Mouse (Mus musculus) stomach, postnatal 0 days (tissue): Measurements from ENCODE around the gene Gm6583. TPM values are rescaled to one million over a fixed set of nuclear protein-coding genes. Genes with fewer than 3 reads are reported as not detected.

Experiments
- ATAC-seq: fragments of 200-750 bp; cut with Nextera tagmentation; 2 replicates; pipeline ENCODE4 v1.8.0; 2017; ENCODE audit not compliant: low FRiP score, low TSS enrichment
- DNase-seq: peaks from one replicate; pipeline ENCODE4 v3.0.0-alpha.2; 2016; ENCODE audit warnings: low spot score
- H3K27ac ChIP-seq: fragments of 300-500 bp; sonication (generic); replicated peaks from 2 replicates; pipeline ENCODE4 v1.5.1; 2014; ENCODE audit warnings: mild to moderate bottlenecking, control low read depth
- H3K27me3 ChIP-seq: fragments of 300-500 bp; sonication (generic); 2 replicates; pipeline ENCODE4 v1.6.1; 2014; ENCODE audit warnings: low read length; ENCODE audit not compliant: control insufficient read depth, insufficient read depth
- H3K36me3 ChIP-seq: fragments of 300-500 bp; sonication (generic); 2 replicates; pipeline ENCODE4 v1.6.1; 2014; ENCODE audit warnings: low read length, mixed read lengths; ENCODE audit not compliant: control insufficient read depth, insufficient read depth
- H3K4me1 ChIP-seq: fragments of 300-500 bp; sonication (generic); replicated peaks from 2 replicates; pipeline ENCODE4 v1.6.1; 2014; ENCODE audit warnings: antibody characterized with exemption; ENCODE audit not compliant: control insufficient read depth, insufficient read depth
- H3K4me2 ChIP-seq: fragments of 300-500 bp; sonication (generic); replicated peaks from 2 replicates; pipeline ENCODE4 v1.6.1; 2014; ENCODE audit warnings: low read depth, mild to moderate bottlenecking, control low read depth, moderate library complexity
- H3K4me3 ChIP-seq: fragments of 300-500 bp; sonication (generic); 2 replicates; pipeline ENCODE4 v1.5.1; 2014; ENCODE audit warnings: low read depth, low read length, control low read depth
- H3K9ac ChIP-seq: fragments of 300-500 bp; sonication (generic); 2 replicates; pipeline ENCODE4 v1.6.1; 2014; ENCODE audit warnings: mild to moderate bottlenecking, low read length, control low read depth, mixed read lengths
- H3K9me3 ChIP-seq: fragments of 300-500 bp; sonication (generic); 2 replicates; pipeline ENCODE4 v1.6.1; 2016; ENCODE audit warnings: low read length; ENCODE audit not compliant: control insufficient read depth
- CTCF ChIP-seq: IDR thresholded peaks from 2 replicates; pipeline ENCODE4 v1.5.1; 2016; ENCODE audit warnings: antibody characterized with exemption, low read depth, mild to moderate bottlenecking, moderate library complexity
- EP300 ChIP-seq: optimal IDR thresholded peaks from 2 replicates; pipeline ENCODE3; 2016; ENCODE audit warnings: antibody characterized with exemption
- WGBS: fragments of 180-500 bp; shearing (Covaris S2); extraction: QIAGEN DNeasy Blood & Tissue Kit; methylation state at CpG from one replicate; pipeline ENCODE4 v1.1.7; 2014; 5-methylcytosine and 5-hydroxymethylcytosine counted together
- polyA plus RNA-seq: library from polyadenylated mRNA; unstranded; fragments of >200 nt; fragmentation: Nextera tagmentation; extraction: Ambion mirVana; gene quantifications from 2 replicates; pipeline ENCODE4 v1.2.1, GENCODE M21; 2015

Gene Gm6583
- polyA plus RNA-seq, 1 experiment from 2014 or later, result 0.08 TPM

- H3K27ac ChIP-seq, result no peak overlapping the region
- no peak overlapping the region for H3K4me3 ChIP-seq
- no peak overlapping the region for H3K4me2 ChIP-seq
- no peaks in the 10 kb centered on the region for H3K4me1 ChIP-seq
- peaks cover 10% of the 10 kb centered on the region; the same call in 1 of the 2 replicates for H3K36me3 ChIP-seq
- no peak overlapping the region for H3K9ac ChIP-seq
- DNase-seq, result no peak
- ATAC-seq, result no peak
- TF ChIP-seq CTCF (no peak), EP300 (no peak)
- no peaks in the 10 kb centered on the region for H3K9me3 ChIP-seq
- WGBS, result 87% methylated on average over 4 of the region's 4 CpGs
- no peaks in the 10 kb centered on the region for H3K27me3 ChIP-seq
Measured at GRCm38 (mm10) chr5:112376111-112376510, 20.3 kb upstream of the Gm6583 start.

GRCm38 (mm10) chr5:112371933-112372332 is 16.1 kb upstream of the Gm6583 start:
- H3K27me3 ChIP-seq, result no peaks in the 10 kb centered on the region
- DNase-seq (no peak), ATAC-seq (no peak)
- 77% methylated on average over 7 of the region's 7 CpGs for WGBS
- peaks cover 20% of the 10 kb centered on the region for H3K36me3 ChIP-seq
- H3K4me2 ChIP-seq, result no peak overlapping the region
- H3K27ac ChIP-seq, result no peak overlapping the region
- H3K9ac ChIP-seq, result no peak overlapping the region
- no peaks in the 10 kb centered on the region for H3K4me1 ChIP-seq
- no peak overlapping the region for H3K4me3 ChIP-seq
- TF ChIP-seq EP300 (no peak), CTCF (no peak)
- H3K9me3 ChIP-seq, result no peaks in the 10 kb centered on the region

- no peak overlapping the region for H3K9ac ChIP-seq
- H3K4me1 ChIP-seq, result no peaks in the 10 kb centered on the region
- TF ChIP-seq CTCF, result no peak
- no peak for TF ChIP-seq EP300
- DNase-seq (no peak), ATAC-seq (peak; percentile 8; the same call in 1 of the 2 replicates)
- no peak overlapping the region for H3K4me3 ChIP-seq
- H3K36me3 ChIP-seq, result peaks cover 27% of the 10 kb centered on the region
- WGBS, result 88% methylated on average over 12 of the region's 12 CpGs
- H3K27ac ChIP-seq, result no peak overlapping the region
- no peak overlapping the region for H3K4me2 ChIP-seq
- H3K27me3 ChIP-seq, result no peaks in the 10 kb centered on the region
- no peaks in the 10 kb centered on the region for H3K9me3 ChIP-seq
Measured at GRCm38 (mm10) chr5:112370236-112370813, 14.5 kb upstream of the Gm6583 start.

- Histone ChIP-seq H3K9me3 (no peaks in the 10 kb centered on the region), H3K9ac (no peak overlapping the region), H3K4me2 (no peak overlapping the region), H3K36me3 (peaks cover 31% of the 10 kb centered on the region), H3K4me1 (no peaks in the 10 kb centered on the region), H3K4me3 (no peak overlapping the region), H3K27ac (no peak overlapping the region), H3K27me3 (no peaks in the 10 kb centered on the region)
- ATAC-seq (no peak), DNase-seq (no peak)
- TF ChIP-seq CTCF (no peak), EP300 (no peak)
- WGBS, result 91% methylated on average over 13 of the region's 13 CpGs
Measured at GRCm38 (mm10) chr5:112369326-112369725, 13.5 kb upstream of the Gm6583 start.

- no peaks in the 10 kb centered on the region for H3K9me3 ChIP-seq
- H3K36me3 ChIP-seq, result peaks cover 31% of the 10 kb centered on the region
- H3K4me2 ChIP-seq, result no peak overlapping the region
- 93% methylated on average over 10 of the region's 10 CpGs for WGBS
- H3K9ac ChIP-seq, result no peak overlapping the region
- no peak for DNase-seq
- no peaks in the 10 kb centered on the region for H3K4me1 ChIP-seq
- no peak for ATAC-seq
- H3K27me3 ChIP-seq, result no peaks in the 10 kb centered on the region
- TF ChIP-seq CTCF, result no peak
- H3K4me3 ChIP-seq, result no peak overlapping the region
- no peak overlapping the region for H3K27ac ChIP-seq
Measured at GRCm38 (mm10) chr5:112368666-112369065, 12.8 kb upstream of the Gm6583 start.

GRCm38 (mm10) chr5:112367929-112368328 is 12.1 kb upstream of the Gm6583 start:
- Histone ChIP-seq H3K4me3 (no peak overlapping the region), H3K4me2 (no peak overlapping the region), H3K4me1 (no peaks in the 10 kb centered on the region), H3K9me3 (no peaks in the 10 kb centered on the region), H3K9ac (no peak overlapping the region), H3K27me3 (no peaks in the 10 kb centered on the region), H3K27ac (no peak overlapping the region), H3K36me3 (peaks cover 31% of the 10 kb centered on the region)
- TF ChIP-seq EP300 (no peak), CTCF (no peak)
- DNase-seq, result no peak
- no peak for ATAC-seq
- WGBS, result 87% methylated on average over 12 of the region's 12 CpGs
